Mouse (Mus musculus) heart, embryonic 16.5 days (tissue): ENCODE measurements at regions not wholly inside any gene's neighbourhood (a gene's known extent, or its start where the extent isn't known, plus 50 kb on each side); places are given as distances from the start of the nearest gene placed in this dataset.

Experiments
- ATAC-seq: fragments of 200-750 bp; cut with Nextera tagmentation; replicated peaks from 2 replicates; pipeline ENCODE4 v1.8.0; 2017; ENCODE audit warnings: moderate number of reproducible peaks; ENCODE audit not compliant: insufficient read depth, low FRiP score; ENCODE audit errors: extremely low read depth
- H3K27ac ChIP-seq: fragments of 300-500 bp; sonication (generic); 2 replicates; pipeline ENCODE4 v1.5.1; 2014; ENCODE audit warnings: mild to moderate bottlenecking, low read length, control low read depth, moderate library complexity
- H3K27me3 ChIP-seq: fragments of 300-500 bp; sonication (generic); 2 replicates; pipeline ENCODE4 v1.6.1; 2014; ENCODE audit warnings: low read length, mixed read lengths; ENCODE audit not compliant: control insufficient read depth, insufficient read depth
- H3K36me3 ChIP-seq: fragments of 300-500 bp; sonication (generic); 2 replicates; pipeline ENCODE4 v1.6.1; 2014; ENCODE audit not compliant: control insufficient read depth, insufficient read depth
- H3K4me1 ChIP-seq: fragments of 300-500 bp; sonication (generic); 2 replicates; pipeline ENCODE4 v1.6.1; 2014; ENCODE audit warnings: low read length, mixed read lengths; ENCODE audit not compliant: control insufficient read depth, insufficient read depth
- H3K4me2 ChIP-seq: fragments of 300-500 bp; sonication (generic); 2 replicates; pipeline ENCODE4 v1.6.1; 2014; ENCODE audit warnings: low read depth, mild to moderate bottlenecking, control low read depth, low read length
- H3K4me3 ChIP-seq: fragments of 300-500 bp; sonication (generic); 2 replicates; pipeline ENCODE4 v1.5.1; 2014; ENCODE audit warnings: mild to moderate bottlenecking, control low read depth, low read length
- H3K9ac ChIP-seq: fragments of 300-500 bp; sonication (generic); 2 replicates; pipeline ENCODE4 v1.6.1; 2014; ENCODE audit warnings: low read length, control low read depth
- H3K9me3 ChIP-seq: fragments of 300-500 bp; sonication (generic); replicated peaks from 2 replicates; pipeline ENCODE4 v1.6.1; 2016; ENCODE audit warnings: low read length; ENCODE audit not compliant: control insufficient read depth
- WGBS: fragments of 180-500 bp; shearing (Covaris S2); extraction: QIAGEN DNeasy Blood & Tissue Kit; methylation state at CpG from one replicate; pipeline ENCODE4 v1.1.7; 2014; 5-methylcytosine and 5-hydroxymethylcytosine counted together

GRCm38 (mm10) chr15:62290687-62291086 lies 1367.9 kb upstream of the A1bg start:
- Histone ChIP-seq H3K4me2 (no peak overlapping the region), H3K9me3 (no peaks in the 10 kb centered on the region), H3K9ac (no peak overlapping the region), H3K36me3 (no peaks in the 10 kb centered on the region), H3K27me3 (no peaks in the 10 kb centered on the region), H3K4me3 (no peak overlapping the region), H3K4me1 (peaks cover 13% of the 10 kb centered on the region), H3K27ac (no peak overlapping the region)
- no peak for ATAC-seq
- 79% methylated on average over 4 of the region's 4 CpGs for WGBS

DNA sequence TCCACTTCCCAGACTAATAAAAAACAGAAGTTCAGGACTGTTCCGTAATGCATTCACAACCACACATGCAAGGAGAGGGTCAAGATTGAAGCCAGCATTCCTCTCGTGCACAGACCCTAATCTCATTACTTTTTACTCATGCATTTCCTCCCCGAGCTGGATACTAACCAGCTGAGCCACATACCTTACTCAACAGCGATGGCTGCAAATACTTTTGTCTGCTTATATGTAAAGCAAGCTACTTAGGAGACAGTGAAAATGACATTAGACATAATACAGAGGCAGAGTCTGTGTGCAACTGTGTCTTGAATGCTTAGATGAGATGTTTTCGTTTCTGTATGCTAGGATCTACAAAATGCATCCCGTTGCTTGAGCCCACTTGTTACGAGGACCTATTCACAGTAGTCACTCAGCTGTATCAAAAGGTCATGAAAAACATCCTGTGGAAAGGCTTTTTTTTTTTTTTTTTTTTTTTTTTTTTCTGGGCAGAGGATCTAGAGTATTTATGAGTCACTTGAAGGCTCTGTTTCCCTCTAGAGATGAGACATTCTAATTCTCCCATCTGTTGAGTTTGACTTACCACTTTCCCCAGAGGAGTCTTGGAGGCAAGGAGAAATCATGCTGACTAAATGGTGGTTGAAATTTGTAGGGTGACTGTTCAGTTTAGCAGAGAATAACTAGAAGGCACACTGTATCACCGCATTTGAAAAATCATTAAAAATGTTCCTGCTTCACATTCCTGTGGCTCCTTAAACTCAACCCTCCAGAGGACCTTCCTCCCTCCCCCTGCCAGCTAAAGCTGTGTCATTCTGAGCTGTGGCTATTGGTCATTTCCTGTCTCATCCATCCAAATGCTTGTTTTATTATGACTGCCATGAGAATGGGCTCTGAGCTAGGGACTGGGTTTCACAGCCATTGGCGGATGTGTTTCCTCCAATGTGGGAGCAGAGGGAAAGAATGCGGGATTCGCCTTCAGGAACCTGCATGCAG lies 1364.1 kb upstream of the A1bg start:
- Histone ChIP-seq H3K9me3 (no peaks in the 10 kb centered on the region), H3K27ac (peak overlapping the region; percentile 26), H3K4me3 (no peak overlapping the region), H3K4me1 (peaks cover 3% of the 10 kb centered on the region; the same call in 1 of the 2 replicates), H3K4me2 (no peak overlapping the region), H3K9ac (no peak overlapping the region), H3K27me3 (no peaks in the 10 kb centered on the region), H3K36me3 (no peaks in the 10 kb centered on the region)
- peak; percentile 41; the same call in 1 of the 2 replicates for ATAC-seq
- WGBS, result 53% methylated on average over 11 of the region's 11 CpGs

DNA sequence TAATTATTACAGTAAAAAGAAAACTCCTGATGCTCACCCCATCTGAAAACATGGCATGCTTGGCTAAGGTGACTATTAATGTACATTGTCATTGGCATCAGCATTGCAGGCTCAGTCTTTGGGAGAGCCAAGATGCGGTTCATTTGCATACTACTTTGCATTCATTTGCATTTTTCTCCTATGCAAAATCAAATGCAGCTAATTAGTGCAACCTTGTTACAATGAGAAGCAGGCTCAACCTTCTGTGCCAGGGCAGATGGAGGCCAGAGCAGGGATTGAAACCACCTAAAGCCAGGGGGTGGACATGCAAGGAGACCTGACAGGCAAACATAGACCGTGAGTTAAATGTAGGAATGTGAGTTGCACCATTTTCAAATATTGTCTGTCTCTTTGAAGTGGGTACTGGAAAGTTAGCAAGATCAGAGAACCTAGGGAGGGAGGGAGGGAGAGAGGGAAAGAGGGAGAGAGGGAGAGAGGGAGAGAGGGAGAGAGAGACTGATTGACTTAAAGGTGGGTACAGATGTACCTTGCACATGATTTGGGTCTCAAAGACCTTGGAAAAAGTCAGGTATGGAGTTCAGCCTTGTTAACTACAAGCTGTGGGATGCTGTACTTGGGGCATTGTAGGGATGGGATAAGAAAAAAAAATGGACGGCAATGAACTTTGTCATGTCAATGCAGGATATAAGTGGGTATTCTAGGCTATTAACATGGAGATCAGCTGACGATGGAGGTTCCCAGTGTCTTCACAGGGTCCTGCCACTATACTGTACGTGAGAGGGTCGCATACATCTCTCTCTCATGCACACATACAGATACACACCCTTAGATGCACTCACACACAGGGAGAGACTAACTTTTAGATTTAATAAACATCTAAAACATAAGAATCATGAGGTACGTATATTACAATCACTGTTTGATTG lies 1362.1 kb upstream of the A1bg start:
- WGBS, result 91% methylated on average over 7 of the region's 7 CpGs
- no peak for ATAC-seq

GRCm38 (mm10) chr15:62283661-62284429 lies 1361.0 kb upstream of the A1bg start:
- H3K36me3 ChIP-seq, result no peaks in the 10 kb centered on the region
- no peaks in the 10 kb centered on the region for H3K27me3 ChIP-seq
- ATAC-seq, result no peak
- WGBS, result 71% methylated on average over 6 of the region's 6 CpGs
- no peak overlapping the region for H3K27ac ChIP-seq
- H3K4me1 ChIP-seq, result peaks cover 3% of the 10 kb centered on the region; the same call in 1 of the 2 replicates
- no peak overlapping the region for H3K9ac ChIP-seq
- no peak overlapping the region for H3K4me2 ChIP-seq
- H3K9me3 ChIP-seq, result no peaks in the 10 kb centered on the region
- no peak overlapping the region for H3K4me3 ChIP-seq

More for the DNA sequence above, 1362.1 kb upstream of the A1bg start:
- Histone ChIP-seq H3K36me3 (no peaks in the 10 kb centered on the region), H3K27me3 (no peaks in the 10 kb centered on the region), H3K9ac (no peak overlapping the region), H3K4me3 (no peak overlapping the region), H3K4me2 (no peak overlapping the region), H3K27ac (no peak overlapping the region), H3K4me1 (peaks cover 3% of the 10 kb centered on the region; the same call in 1 of the 2 replicates), H3K9me3 (no peaks in the 10 kb centered on the region)

DNA sequence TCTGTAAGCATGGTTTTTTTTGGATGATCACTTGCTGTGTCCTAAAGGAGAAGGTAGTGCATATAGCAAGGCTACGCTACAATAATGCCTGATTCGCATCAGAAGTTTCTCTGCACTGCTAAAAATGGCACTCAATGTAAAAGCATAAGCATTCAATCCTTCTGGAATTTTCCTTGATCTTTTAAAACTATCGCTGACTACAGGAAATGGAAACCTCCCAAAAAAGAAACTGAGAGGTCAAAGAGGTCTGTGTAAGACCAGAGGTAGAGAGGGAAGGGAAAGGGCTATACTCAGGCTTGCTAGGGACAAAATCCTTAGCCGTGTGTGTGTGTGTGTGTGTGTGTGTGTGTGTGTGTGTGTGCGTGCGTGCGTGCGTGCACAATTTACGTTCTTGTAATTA lies 1359.8 kb upstream of the A1bg start:
- Histone ChIP-seq H3K4me1 (peaks cover 3% of the 10 kb centered on the region; the same call in 1 of the 2 replicates), H3K4me2 (no peak overlapping the region), H3K27ac (no peak overlapping the region), H3K4me3 (no peak overlapping the region), H3K9ac (no peak overlapping the region), H3K36me3 (no peaks in the 10 kb centered on the region), H3K9me3 (no peaks in the 10 kb centered on the region), H3K27me3 (no peaks in the 10 kb centered on the region)
- WGBS, result 68% methylated on average over 9 of the region's 9 CpGs
- no peak for ATAC-seq

DNA sequence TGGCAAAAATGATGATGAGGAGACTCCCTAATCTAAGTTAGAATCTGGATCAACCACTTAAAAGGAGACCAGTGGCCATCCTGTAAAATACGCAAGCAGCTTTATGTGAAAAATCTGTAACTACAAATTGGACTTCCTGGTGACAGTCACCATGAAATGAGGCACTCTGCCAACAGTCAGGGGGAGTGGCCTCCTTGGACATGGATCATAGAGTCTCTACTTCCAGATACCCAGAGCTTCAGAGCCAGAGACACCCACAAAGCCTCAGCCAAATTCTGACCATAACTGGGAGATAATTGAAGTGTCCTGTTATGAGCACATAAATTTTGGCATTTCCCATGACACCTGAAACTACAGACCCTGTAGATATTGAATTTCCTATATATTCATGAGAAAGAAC lies 1359.3 kb upstream of the A1bg start:
- ATAC-seq, result no peak
- Histone ChIP-seq H3K4me1 (peaks cover 3% of the 10 kb centered on the region; the same call in 1 of the 2 replicates), H3K9me3 (no peaks in the 10 kb centered on the region), H3K9ac (no peak overlapping the region), H3K4me2 (no peak overlapping the region), H3K27ac (no peak overlapping the region), H3K27me3 (no peaks in the 10 kb centered on the region), H3K4me3 (no peak overlapping the region), H3K36me3 (no peaks in the 10 kb centered on the region)
- 51% methylated on average over 1 of the region's 1 CpGs for WGBS

- Histone ChIP-seq H3K36me3 (no peaks in the 10 kb centered on the region), H3K4me2 (no peak overlapping the region), H3K4me3 (no peak overlapping the region), H3K27me3 (no peaks in the 10 kb centered on the region), H3K4me1 (peaks cover 3% of the 10 kb centered on the region; the same call in 1 of the 2 replicates), H3K9ac (no peak overlapping the region), H3K27ac (no peak overlapping the region), H3K9me3 (no peaks in the 10 kb centered on the region)
- no peak for ATAC-seq
- 79% methylated on average over 2 of the region's 2 CpGs for WGBS
These were observed 1356.7 kb upstream of the A1bg start for GRCm38 (mm10) chr15:62279526-62279925.

DNA sequence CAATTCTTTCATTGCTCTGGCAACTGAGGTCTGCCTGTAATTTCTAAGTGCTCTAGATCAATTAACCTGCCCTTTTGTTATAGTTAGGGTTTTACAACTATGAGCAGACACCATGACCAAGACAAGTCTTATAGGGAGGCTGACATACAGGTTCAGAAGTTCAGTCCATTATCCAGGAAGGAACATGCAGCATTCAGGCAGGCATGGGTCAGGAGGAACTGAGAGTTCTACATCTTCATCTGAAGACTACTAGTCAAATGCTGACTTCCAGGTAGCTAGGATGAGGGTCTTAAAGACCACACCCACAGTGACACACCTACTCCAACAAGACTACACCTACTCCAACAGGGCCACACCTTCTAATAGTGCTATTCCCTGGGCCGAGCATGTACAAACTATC lies 1352.0 kb upstream of the A1bg start:
- ATAC-seq, result no peak
- WGBS, result 94% methylated on average over 1 of the region's 1 CpGs
- Histone ChIP-seq H3K27ac (no peak overlapping the region), H3K27me3 (no peaks in the 10 kb centered on the region), H3K9ac (no peak overlapping the region), H3K4me2 (no peak overlapping the region), H3K4me3 (no peak overlapping the region), H3K36me3 (no peaks in the 10 kb centered on the region), H3K9me3 (no peaks in the 10 kb centered on the region), H3K4me1 (no peaks in the 10 kb centered on the region)
